Mouse (Mus musculus): Measurements from ENCODE around the gene Prr12. TPM values are rescaled to one million over a fixed set of nuclear protein-coding genes. Genes with fewer than 3 reads are reported as not detected.

Prr12 gene
- polyA plus RNA-seq, 1 experiment from 2014 or later: 17.9 TPM

GRCm38 (mm10) chr7:45015344-45015956, 37.2 kb downstream of the Prr12 start:
- peak overlapping the region; percentile 53 for H3K27ac ChIP-seq (ENCODE audit: low read depth, low read length)
- H3K9me3 ChIP-seq (ENCODE audit: control insufficient read depth, low read length): no peaks in the 10 kb centered on the region
- peaks cover 21% of the 10 kb centered on the region for H3K36me3 ChIP-seq (ENCODE audit: control insufficient read depth, insufficient read depth, low read length)
- no peaks in the 10 kb centered on the region for H3K27me3 ChIP-seq (ENCODE audit: control insufficient read depth, insufficient read depth, low read length)
- ATAC-seq (ENCODE audit: low read depth): no peak
- 2% methylated on average over 20 of the region's 20 CpGs for WGBS
- H3K4me2 ChIP-seq (ENCODE audit: low read depth, low read length): peak overlapping the region; percentile 66
- peak overlapping the region; percentile 55 for H3K4me3 ChIP-seq (ENCODE audit: low read depth, low read length)
- H3K4me1 ChIP-seq (ENCODE audit: control insufficient read depth, insufficient read depth, low read length): peaks cover 13% of the 10 kb centered on the region; the same call in 1 of the 2 replicates
- peak overlapping the region; percentile 74 for H3K9ac ChIP-seq (replicated peaks; ENCODE audit: low read depth, low read length)

- no peak for ATAC-seq (ENCODE audit: low read depth)
- Histone ChIP-seq H3K27me3 (ENCODE audit: control insufficient read depth, insufficient read depth, low read length) (no peaks in the 10 kb centered on the region), H3K27ac (ENCODE audit: low read depth, low read length) (no peak overlapping the region), H3K9me3 (ENCODE audit: control insufficient read depth, low read length) (no peaks in the 10 kb centered on the region), H3K9ac (replicated peaks; ENCODE audit: low read depth, low read length) (no peak overlapping the region), H3K4me2 (ENCODE audit: low read depth, low read length) (no peak overlapping the region), H3K4me1 (ENCODE audit: control insufficient read depth, insufficient read depth, low read length) (peaks cover 13% of the 10 kb centered on the region; the same call in 1 of the 2 replicates), H3K4me3 (ENCODE audit: low read depth, low read length) (no peak overlapping the region), H3K36me3 (ENCODE audit: control insufficient read depth, insufficient read depth, low read length) (peaks cover 32% of the 10 kb centered on the region)
- 96% methylated on average over 3 of the region's 3 CpGs for WGBS
These were observed 38.6 kb downstream of the Prr12 start for GRCm38 (mm10) chr7:45014096-45014451.

- ATAC-seq (ENCODE audit: low read depth): no peak
- H3K4me1 ChIP-seq (ENCODE audit: control insufficient read depth, insufficient read depth, low read length): peaks cover 13% of the 10 kb centered on the region; the same call in 1 of the 2 replicates
- no peak overlapping the region for H3K4me3 ChIP-seq (ENCODE audit: low read depth, low read length)
- no peak overlapping the region for H3K4me2 ChIP-seq (ENCODE audit: low read depth, low read length)
- 96% methylated on average over 16 of the region's 16 CpGs for WGBS
- peaks cover 37% of the 10 kb centered on the region for H3K36me3 ChIP-seq (ENCODE audit: control insufficient read depth, insufficient read depth, low read length)
- H3K9me3 ChIP-seq (ENCODE audit: control insufficient read depth, low read length): no peaks in the 10 kb centered on the region
- H3K27ac ChIP-seq (ENCODE audit: low read depth, low read length): no peak overlapping the region
- no peaks in the 10 kb centered on the region for H3K27me3 ChIP-seq (ENCODE audit: control insufficient read depth, insufficient read depth, low read length)
- no peak overlapping the region for H3K9ac ChIP-seq (replicated peaks; ENCODE audit: low read depth, low read length)
These were observed 39.1 kb downstream of the Prr12 start for GRCm38 (mm10) chr7:45013366-45014095.

- Histone ChIP-seq H3K36me3 (ENCODE audit: control insufficient read depth, insufficient read depth, low read length) (peaks cover 44% of the 10 kb centered on the region), H3K9ac (replicated peaks; ENCODE audit: low read depth, low read length) (no peak overlapping the region), H3K27ac (ENCODE audit: low read depth, low read length) (no peak overlapping the region), H3K27me3 (ENCODE audit: control insufficient read depth, insufficient read depth, low read length) (no peaks in the 10 kb centered on the region), H3K4me1 (ENCODE audit: control insufficient read depth, insufficient read depth, low read length) (peaks cover 13% of the 10 kb centered on the region; the same call in 1 of the 2 replicates), H3K4me3 (ENCODE audit: low read depth, low read length) (no peak overlapping the region), H3K4me2 (ENCODE audit: low read depth, low read length) (no peak overlapping the region), H3K9me3 (ENCODE audit: control insufficient read depth, low read length) (no peaks in the 10 kb centered on the region)
- WGBS: 88% methylated on average over 4 of the region's 4 CpGs
- ATAC-seq (ENCODE audit: low read depth): no peak
These were observed 39.9 kb downstream of the Prr12 start for GRCm38 (mm10) chr7:45012824-45013223.

GRCm38 (mm10) chr7:45012011-45012410, 40.7 kb downstream of the Prr12 start:
- no peak overlapping the region for H3K9ac ChIP-seq (replicated peaks; ENCODE audit: low read depth, low read length)
- peaks cover 52% of the 10 kb centered on the region for H3K36me3 ChIP-seq (ENCODE audit: control insufficient read depth, insufficient read depth, low read length)
- no peak overlapping the region for H3K4me2 ChIP-seq (ENCODE audit: low read depth, low read length)
- H3K9me3 ChIP-seq (ENCODE audit: control insufficient read depth, low read length): no peaks in the 10 kb centered on the region
- peaks cover 11% of the 10 kb centered on the region; the same call in 1 of the 2 replicates for H3K4me1 ChIP-seq (ENCODE audit: control insufficient read depth, insufficient read depth, low read length)
- H3K4me3 ChIP-seq (ENCODE audit: low read depth, low read length): no peak overlapping the region
- H3K27ac ChIP-seq (ENCODE audit: low read depth, low read length): no peak overlapping the region
- no peak for ATAC-seq (ENCODE audit: low read depth)
- H3K27me3 ChIP-seq (ENCODE audit: control insufficient read depth, insufficient read depth, low read length): no peaks in the 10 kb centered on the region
- WGBS: 100% methylated on average over 6 of the region's 6 CpGs

- no peak overlapping the region for H3K9ac ChIP-seq (replicated peaks; ENCODE audit: low read depth, low read length)
- H3K27me3 ChIP-seq (ENCODE audit: control insufficient read depth, insufficient read depth, low read length): no peaks in the 10 kb centered on the region
- H3K4me2 ChIP-seq (ENCODE audit: low read depth, low read length): no peak overlapping the region
- WGBS: 94% methylated on average over 19 of the region's 19 CpGs
- H3K9me3 ChIP-seq (ENCODE audit: control insufficient read depth, low read length): no peaks in the 10 kb centered on the region
- H3K4me1 ChIP-seq (ENCODE audit: control insufficient read depth, insufficient read depth, low read length): no peaks in the 10 kb centered on the region
- no peak overlapping the region for H3K4me3 ChIP-seq (ENCODE audit: low read depth, low read length)
- H3K36me3 ChIP-seq (ENCODE audit: control insufficient read depth, insufficient read depth, low read length): peaks cover 84% of the 10 kb centered on the region
- H3K27ac ChIP-seq (ENCODE audit: low read depth, low read length): no peak overlapping the region
- ATAC-seq (ENCODE audit: low read depth): no peak
These were observed 44.3 kb downstream of the Prr12 start for GRCm38 (mm10) chr7:45008411-45008810.

GRCm38 (mm10) chr7:45007846-45008245, 44.8 kb downstream of the Prr12 start:
- no peak overlapping the region for H3K9ac ChIP-seq (replicated peaks; ENCODE audit: low read depth, low read length)
- 94% methylated on average over 30 of the region's 30 CpGs for WGBS
- H3K36me3 ChIP-seq (ENCODE audit: control insufficient read depth, insufficient read depth, low read length): peaks cover 90% of the 10 kb centered on the region
- H3K9me3 ChIP-seq (ENCODE audit: control insufficient read depth, low read length): no peaks in the 10 kb centered on the region
- H3K4me2 ChIP-seq (ENCODE audit: low read depth, low read length): no peak overlapping the region
- H3K27ac ChIP-seq (ENCODE audit: low read depth, low read length): no peak overlapping the region
- H3K4me1 ChIP-seq (ENCODE audit: control insufficient read depth, insufficient read depth, low read length): no peaks in the 10 kb centered on the region
- no peak for ATAC-seq (ENCODE audit: low read depth)
- H3K27me3 ChIP-seq (ENCODE audit: control insufficient read depth, insufficient read depth, low read length): no peaks in the 10 kb centered on the region
- H3K4me3 ChIP-seq (ENCODE audit: low read depth, low read length): no peak overlapping the region

GRCm38 (mm10) chr7:45007141-45007540, 45.5 kb downstream of the Prr12 start:
- no peak for ATAC-seq (ENCODE audit: low read depth)
- 96% methylated on average over 29 of the region's 29 CpGs for WGBS

GRCm38 (mm10) chr7:45006503-45006902, 46.2 kb downstream of the Prr12 start:
- WGBS: 95% methylated on average over 12 of the region's 12 CpGs
- H3K4me1 ChIP-seq (ENCODE audit: control insufficient read depth, insufficient read depth, low read length): no peaks in the 10 kb centered on the region
- H3K36me3 ChIP-seq (ENCODE audit: control insufficient read depth, insufficient read depth, low read length): peaks cover 86% of the 10 kb centered on the region
- no peak for ATAC-seq (ENCODE audit: low read depth)
- no peaks in the 10 kb centered on the region for H3K9me3 ChIP-seq (ENCODE audit: control insufficient read depth, low read length)
- H3K4me3 ChIP-seq (ENCODE audit: low read depth, low read length): no peak overlapping the region
- H3K9ac ChIP-seq (replicated peaks; ENCODE audit: low read depth, low read length): no peak overlapping the region
- H3K4me2 ChIP-seq (ENCODE audit: low read depth, low read length): no peak overlapping the region
- no peak overlapping the region for H3K27ac ChIP-seq (ENCODE audit: low read depth, low read length)
- H3K27me3 ChIP-seq (ENCODE audit: control insufficient read depth, insufficient read depth, low read length): no peaks in the 10 kb centered on the region

More at GRCm38 (mm10) chr7:45007141-45007540, 45.5 kb downstream of the Prr12 start:
- no peaks in the 10 kb centered on the region for H3K9me3 ChIP-seq (ENCODE audit: control insufficient read depth, low read length)
- no peak overlapping the region for H3K4me2 ChIP-seq (ENCODE audit: low read depth, low read length)
- no peaks in the 10 kb centered on the region for H3K27me3 ChIP-seq (ENCODE audit: control insufficient read depth, insufficient read depth, low read length)
- H3K4me1 ChIP-seq (ENCODE audit: control insufficient read depth, insufficient read depth, low read length): no peaks in the 10 kb centered on the region
- no peak overlapping the region for H3K9ac ChIP-seq (replicated peaks; ENCODE audit: low read depth, low read length)
- H3K4me3 ChIP-seq (ENCODE audit: low read depth, low read length): no peak overlapping the region
- peaks cover 88% of the 10 kb centered on the region for H3K36me3 ChIP-seq (ENCODE audit: control insufficient read depth, insufficient read depth, low read length)
- no peak overlapping the region for H3K27ac ChIP-seq (ENCODE audit: low read depth, low read length)

Measured in neural tube, embryonic 14.5 days (tissue).